Mouse (Mus musculus): Measurements from ENCODE around the gene Rab2b. TPM values are rescaled to one million over a fixed set of nuclear protein-coding genes. Genes with fewer than 3 reads are reported as not detected.
"Not testable (repeated sequence)": the region's sequence is repeated elsewhere in the genome, so short reads cannot be mapped to it uniquely, and the experiment has no call there.

Rab2b gene
- polyA plus RNA-seq, 1 experiment from 2014 or later: 2.6 TPM

- WGBS (ENCODE audit: insufficient replicate concordance): 57% methylated on average over 26 of the region's 26 CpGs
- DNase-seq (no peak), ATAC-seq (ENCODE audit: low read depth) (no peak)
- no peaks in the 10 kb centered on the region for H3K9me3 ChIP-seq (replicated peaks)
- H3K4me1 ChIP-seq (replicated peaks): peaks cover 26% of the 10 kb centered on the region
- peaks cover 10% of the 10 kb centered on the region; the same call in 1 of the 2 replicates for H3K36me3 ChIP-seq
- H3K27ac ChIP-seq: no peak overlapping the region
- H3K27me3 ChIP-seq: peaks cover 51% of the 10 kb centered on the region
- H3K9ac ChIP-seq: no peak overlapping the region
- peak overlapping the region; percentile 63; the same call in 1 of the 2 replicates for H3K4me3 ChIP-seq (replicated peaks)
- H3K4me2 ChIP-seq: peak overlapping the region; percentile 81
Observed at GRCm38 (mm10) chr14:52313931-52314807, 34.8 kb upstream of the Rab2b start.

GRCm38 (mm10) chr14:52310906-52311305 is 31.6 kb upstream of the Rab2b start:
- Histone ChIP-seq H3K27ac (no peak overlapping the region), H3K4me3 (replicated peaks) (no peak overlapping the region), H3K36me3 (peaks cover 10% of the 10 kb centered on the region; the same call in 1 of the 2 replicates), H3K4me1 (replicated peaks) (peaks cover 48% of the 10 kb centered on the region), H3K9ac (no peak overlapping the region), H3K4me2 (no peak overlapping the region), H3K27me3 (peaks cover 32% of the 10 kb centered on the region), H3K9me3 (replicated peaks) (no peaks in the 10 kb centered on the region)
- ATAC-seq (ENCODE audit: low read depth): no peak
- DNase-seq: no peak
- WGBS (ENCODE audit: insufficient replicate concordance): 53% methylated on average over 2 of the region's 2 CpGs

- H3K27me3 ChIP-seq: peaks cover 27% of the 10 kb centered on the region
- not testable (repeated sequence) for H3K9ac ChIP-seq; H3K4me3 ChIP-seq (replicated peaks); DNase-seq; H3K4me2 ChIP-seq; ATAC-seq (ENCODE audit: low read depth); H3K27ac ChIP-seq; H3K9me3 ChIP-seq (replicated peaks)
- peaks cover 47% of the 10 kb centered on the region for H3K4me1 ChIP-seq (replicated peaks)
- WGBS (ENCODE audit: insufficient replicate concordance): 77% methylated on average over 6 of the region's 6 CpGs
- peaks cover 10% of the 10 kb centered on the region; the same call in 1 of the 2 replicates for H3K36me3 ChIP-seq
Observed at GRCm38 (mm10) chr14:52310343-52310742, 31.0 kb upstream of the Rab2b start.

GRCm38 (mm10) chr14:52306100-52306499 is 26.8 kb upstream of the Rab2b start:
- peak overlapping the region; percentile 80; the same call in 1 of the 2 replicates for H3K4me3 ChIP-seq (replicated peaks)
- peak; percentile 33 for ATAC-seq (ENCODE audit: low read depth)
- peaks cover 51% of the 10 kb centered on the region for H3K4me1 ChIP-seq (replicated peaks)
- H3K27me3 ChIP-seq: no peaks in the 10 kb centered on the region
- whole genome bisulfite sequencing (ENCODE audit: insufficient replicate concordance): 71% methylated on average over 2 of the region's 2 CpGs
- peak overlapping the region; percentile 41; the same call in 1 of the 2 replicates for H3K9ac ChIP-seq
- DNase-seq: peak; percentile 24
- peaks cover 2% of the 10 kb centered on the region; the same call in 1 of the 2 replicates for H3K36me3 ChIP-seq
- H3K9me3 ChIP-seq (replicated peaks): no peaks in the 10 kb centered on the region
- peak overlapping the region; percentile 93 for H3K27ac ChIP-seq
- H3K4me2 ChIP-seq: peak overlapping the region; percentile 88

- peak within 1 kb of the TSS; percentile 80 for H3K4me3 ChIP-seq (replicated peaks)
- WGBS (ENCODE audit: insufficient replicate concordance): under 1% methylated on average over 46 of the region's 46 CpGs
- peak; percentile 92 for ATAC-seq (ENCODE audit: low read depth)
- DNase-seq: peak; percentile 80
- peak within 1 kb of the TSS; percentile 93 for H3K27ac ChIP-seq
- peaks cover 51% of the 10 kb centered on the region for H3K4me1 ChIP-seq (replicated peaks)
- H3K9me3 ChIP-seq (replicated peaks): no peaks in the 10 kb centered on the region
- H3K27me3 ChIP-seq: no peaks in the 10 kb centered on the region
- H3K36me3 ChIP-seq: peaks cover 9% of the 10 kb centered on the region
- peak within 1 kb of the TSS; percentile 88 for H3K4me2 ChIP-seq
- peak within 1 kb of the TSS; percentile 83 for H3K9ac ChIP-seq
Observed at GRCm38 (mm10) chr14:52304644-52305271, 25.4 kb upstream of the Rab2b start, which contains the start of gene Mettl3. Gene Mettl3, minus strand, starts transcription at chr14:52305128.

GRCm38 (mm10) chr14:52303517-52303916 is 24.2 kb upstream of the Rab2b start:
- not testable (repeated sequence) for DNase-seq; H3K9me3 ChIP-seq (replicated peaks); H3K9ac ChIP-seq; ATAC-seq (ENCODE audit: low read depth); H3K27ac ChIP-seq; H3K27me3 ChIP-seq
- peaks cover 43% of the 10 kb centered on the region for H3K4me1 ChIP-seq (replicated peaks)
- peak overlapping the region; percentile 88 for H3K4me2 ChIP-seq
- WGBS (ENCODE audit: insufficient replicate concordance): 86% methylated on average over 3 of the region's 3 CpGs
- peak overlapping the region; percentile 80; the same call in 1 of the 2 replicates for H3K4me3 ChIP-seq (replicated peaks)
- H3K36me3 ChIP-seq: peaks cover 19% of the 10 kb centered on the region

GRCm38 (mm10) chr14:52295558-52296264 is 16.4 kb upstream of the Rab2b start:
- DNase-seq: no peak
- H3K4me1 ChIP-seq (replicated peaks): no peaks in the 10 kb centered on the region
- H3K36me3 ChIP-seq: peaks cover 91% of the 10 kb centered on the region
- H3K27me3 ChIP-seq: no peaks in the 10 kb centered on the region
- H3K4me2 ChIP-seq: no peak overlapping the region
- whole genome bisulfite sequencing (ENCODE audit: insufficient replicate concordance): 64% methylated on average over 6 of the region's 6 CpGs
- no peak overlapping the region for H3K4me3 ChIP-seq (replicated peaks)
- no peak overlapping the region for H3K27ac ChIP-seq
- ATAC-seq (ENCODE audit: low read depth): no peak
- H3K9ac ChIP-seq: no peak overlapping the region
- H3K9me3 ChIP-seq (replicated peaks): no peaks in the 10 kb centered on the region

GRCm38 (mm10) chr14:52284191-52284590 is 4.8 kb upstream of the Rab2b start:
- ATAC-seq (ENCODE audit: low read depth): no peak

GRCm38 (mm10) chr14:52283629-52284028 is 4.3 kb upstream of the Rab2b start:
- WGBS (ENCODE audit: insufficient replicate concordance): 83% methylated on average over 5 of the region's 5 CpGs
- DNase-seq: no peak

More at GRCm38 (mm10) chr14:52284191-52284590, 4.8 kb upstream of the Rab2b start:
- Histone ChIP-seq H3K27me3 (no peaks in the 10 kb centered on the region), H3K9ac (no peak overlapping the region), H3K4me2 (no peak overlapping the region), H3K4me3 (replicated peaks) (no peak overlapping the region), H3K36me3 (peaks cover 45% of the 10 kb centered on the region), H3K9me3 (replicated peaks) (no peaks in the 10 kb centered on the region), H3K4me1 (replicated peaks) (peaks cover 29% of the 10 kb centered on the region), H3K27ac (no peak overlapping the region)
- no peak for DNase-seq
- WGBS (ENCODE audit: insufficient replicate concordance): 62% methylated on average over 3 of the region's 3 CpGs

GRCm38 (mm10) chr14:52279747-52280120 is 389 bp upstream of the Rab2b start:
- peak overlapping the region; percentile 99 for H3K4me3 ChIP-seq (replicated peaks)

More at GRCm38 (mm10) chr14:52283629-52284028, 4.3 kb upstream of the Rab2b start:
- Histone ChIP-seq H3K27me3 (no peaks in the 10 kb centered on the region), H3K4me3 (replicated peaks) (no peak overlapping the region), H3K4me2 (no peak overlapping the region), H3K9me3 (replicated peaks) (no peaks in the 10 kb centered on the region), H3K36me3 (peaks cover 41% of the 10 kb centered on the region), H3K9ac (no peak overlapping the region), H3K27ac (no peak overlapping the region), H3K4me1 (replicated peaks) (peaks cover 29% of the 10 kb centered on the region)
- ATAC-seq (ENCODE audit: low read depth): no peak

More at GRCm38 (mm10) chr14:52279747-52280120, 389 bp upstream of the Rab2b start:
- Histone ChIP-seq H3K9ac (peak overlapping the region; percentile 95), H3K27me3 (no peaks in the 10 kb centered on the region), H3K4me2 (peak overlapping the region; percentile 81), H3K27ac (peak overlapping the region; percentile 91), H3K9me3 (replicated peaks) (no peaks in the 10 kb centered on the region), H3K4me1 (replicated peaks) (peaks cover 42% of the 10 kb centered on the region), H3K36me3 (peaks cover 6% of the 10 kb centered on the region; the same call in 1 of the 2 replicates)
- DNase-seq (no peak), ATAC-seq (ENCODE audit: low read depth) (0 out of 2 replicates have a peak, but pooled peaks have one; percentile 3)
- under 1% methylated on average over 21 of the region's 21 CpGs for WGBS (ENCODE audit: insufficient replicate concordance)

Measured in liver, embryonic 13.5 days (tissue).